Mouse (Mus musculus) embryonic facial prominence, embryonic 15.5 days (tissue): ENCODE measurements around the gene 1700037H04Rik. TPM values are rescaled to one million over a fixed set of nuclear protein-coding genes. Genes with fewer than 3 reads are reported as not detected.

Experiments
- ATAC-seq: fragments of 200-750 bp; cut with Nextera tagmentation; 2 replicates; pipeline ENCODE4 v1.8.0; 2017; ENCODE audit warnings: low read depth, moderate TSS enrichment; ENCODE audit not compliant: insufficient number of reproducible peaks, low FRiP score, low TSS enrichment
- H3K27ac ChIP-seq: fragments of 300-500 bp; sonication (generic); replicated peaks from 2 replicates; pipeline ENCODE4 v1.5.1; 2015; ENCODE audit warnings: mild to moderate bottlenecking, inconsistent platforms
- H3K27me3 ChIP-seq: fragments of 300-500 bp; sonication (generic); 2 replicates; pipeline ENCODE4 v1.6.1; 2015; ENCODE audit warnings: inconsistent platforms
- H3K36me3 ChIP-seq: fragments of 300-500 bp; sonication (generic); 2 replicates; pipeline ENCODE4 v1.6.1; 2015; ENCODE audit warnings: mild to moderate bottlenecking, inconsistent platforms
- H3K4me1 ChIP-seq: fragments of 300-500 bp; sonication (generic); 2 replicates; pipeline ENCODE4 v1.6.1; 2015; ENCODE audit warnings: inconsistent platforms
- H3K4me2 ChIP-seq: fragments of 300-500 bp; sonication (generic); replicated peaks from 2 replicates; pipeline ENCODE4 v1.6.1; 2015; ENCODE audit warnings: mild to moderate bottlenecking, inconsistent platforms
- H3K4me3 ChIP-seq: fragments of 300-500 bp; sonication (generic); replicated peaks from 2 replicates; pipeline ENCODE4 v1.5.1; 2015; ENCODE audit warnings: mild to moderate bottlenecking, inconsistent platforms
- H3K9ac ChIP-seq: fragments of 300-500 bp; sonication (generic); 2 replicates; pipeline ENCODE4 v1.6.1; 2015; ENCODE audit warnings: inconsistent platforms
- H3K9me3 ChIP-seq: fragments of 300-500 bp; sonication (generic); replicated peaks from 2 replicates; pipeline ENCODE4 v1.6.1; 2016; ENCODE audit warnings: inconsistent platforms
- WGBS: fragments of 180-500 bp; shearing (Covaris S2); methylation state at CpG from one replicate; pipeline ENCODE4 v1.1.7; 2015; 5-methylcytosine and 5-hydroxymethylcytosine counted together
- polyA plus RNA-seq: library from polyadenylated mRNA; unstranded; fragments of >200 nt; fragmentation: Nextera tagmentation; extraction: Ambion mirVana; gene quantifications from 2 replicates; pipeline ENCODE4 v1.2.1, GENCODE M21; 2015

Gene 1700037H04Rik
- polyA plus RNA-seq: 67.3 and 69.3 TPM in 2 replicates

- WGBS: under 1% methylated on average over 54 of the region's 54 CpGs
- H3K27ac ChIP-seq: peak within 1 kb of the TSS; percentile 95
- ATAC-seq: peak; percentile 97
These were observed at the start of gene 1700037H04Rik for GRCm38 (mm10) chr2:131159938-131160581. Gene 1700037H04Rik (minus strand): TSS chr2:131160081.

DNA sequence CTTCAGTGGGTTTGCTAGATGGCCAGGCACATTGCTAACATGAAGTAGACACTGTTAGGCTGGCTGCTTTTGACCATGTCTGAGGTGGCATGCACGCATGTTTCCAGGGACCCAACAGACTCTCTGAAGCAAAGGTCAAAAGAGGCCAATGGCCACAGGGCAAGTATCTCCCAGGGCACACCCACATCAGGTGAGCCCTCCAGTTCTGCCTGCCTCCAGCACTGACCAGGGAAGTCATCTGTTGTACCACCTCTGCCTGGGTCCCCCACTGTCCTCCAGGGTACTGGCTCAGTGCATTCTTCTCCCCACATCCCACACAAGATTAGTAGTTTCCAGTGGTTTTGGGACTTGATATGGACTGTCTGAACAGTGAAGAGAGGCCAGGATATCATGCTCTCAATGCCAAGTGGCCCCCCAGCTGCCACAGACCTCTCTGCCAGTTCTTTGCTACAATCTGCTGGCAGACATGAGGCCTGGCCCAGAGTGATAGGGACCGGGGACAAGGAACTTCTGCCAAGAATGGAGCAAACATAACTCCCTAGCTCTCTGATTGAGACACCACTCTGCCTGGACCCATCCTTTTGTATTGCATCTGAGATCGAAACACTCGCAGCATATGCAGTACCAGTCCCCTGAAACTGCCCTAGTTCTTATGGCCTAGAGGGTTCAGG is 49.4 kb upstream of the 1700037H04Rik start:
- no peaks in the 10 kb centered on the region for H3K27me3 ChIP-seq
- H3K9ac ChIP-seq: peak overlapping the region; percentile 78; the same call in 1 of the 2 replicates
- H3K4me1 ChIP-seq: peaks cover 25% of the 10 kb centered on the region
- H3K36me3 ChIP-seq: peaks cover 11% of the 10 kb centered on the region
- WGBS: 67% methylated on average over 4 of the region's 4 CpGs
- H3K27ac ChIP-seq: peak overlapping the region; percentile 92
- ATAC-seq: no peak
- no peaks in the 10 kb centered on the region for H3K9me3 ChIP-seq
- peak overlapping the region; percentile 64; the same call in 1 of the 2 replicates for H3K4me3 ChIP-seq
- H3K4me2 ChIP-seq: peak overlapping the region; percentile 53

More at GRCm38 (mm10) chr2:131159938-131160581, at the start of gene 1700037H04Rik:
- peaks cover 6% of the 10 kb centered on the region; the same call in 1 of the 2 replicates for H3K36me3 ChIP-seq
- no peaks in the 10 kb centered on the region for H3K27me3 ChIP-seq
- H3K9me3 ChIP-seq: no peaks in the 10 kb centered on the region
- peaks cover 20% of the 10 kb centered on the region for H3K4me1 ChIP-seq
- H3K9ac ChIP-seq: peak within 1 kb of the TSS; percentile 90
- H3K4me2 ChIP-seq: peak within 1 kb of the TSS; percentile 93
- H3K4me3 ChIP-seq: peak within 1 kb of the TSS; percentile 77

DNA sequence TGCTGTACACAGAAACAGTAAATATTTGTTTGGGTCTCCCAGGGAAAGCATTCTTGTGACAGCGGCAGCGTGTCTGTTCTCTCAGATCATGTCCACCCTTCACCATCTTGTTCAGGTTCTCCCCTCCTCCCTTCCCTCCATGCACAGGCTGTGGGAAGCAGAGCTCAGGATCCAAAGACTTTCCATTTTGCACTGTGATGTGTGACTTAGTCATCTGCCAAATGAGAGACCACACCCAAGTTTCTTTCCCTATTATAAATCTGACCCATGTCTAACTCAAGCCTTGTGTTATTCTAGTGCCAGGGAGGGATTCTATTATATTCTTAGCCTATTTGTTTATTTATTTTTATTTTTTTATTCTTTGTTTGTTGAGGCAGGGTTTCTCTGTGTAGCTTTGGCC is 48.5 kb upstream of the 1700037H04Rik start:
- peaks cover 9% of the 10 kb centered on the region for H3K36me3 ChIP-seq
- no peaks in the 10 kb centered on the region for H3K9me3 ChIP-seq
- H3K4me3 ChIP-seq: no peak overlapping the region
- H3K4me2 ChIP-seq: no peak overlapping the region
- 0 out of 2 replicates have a peak overlapping the region, but pooled peaks have one; percentile 6 for H3K27ac ChIP-seq
- no peaks in the 10 kb centered on the region for H3K27me3 ChIP-seq
- no peak overlapping the region for H3K9ac ChIP-seq
- peaks cover 29% of the 10 kb centered on the region for H3K4me1 ChIP-seq
- WGBS: 73% methylated on average over 2 of the region's 2 CpGs
- no peak for ATAC-seq

DNA sequence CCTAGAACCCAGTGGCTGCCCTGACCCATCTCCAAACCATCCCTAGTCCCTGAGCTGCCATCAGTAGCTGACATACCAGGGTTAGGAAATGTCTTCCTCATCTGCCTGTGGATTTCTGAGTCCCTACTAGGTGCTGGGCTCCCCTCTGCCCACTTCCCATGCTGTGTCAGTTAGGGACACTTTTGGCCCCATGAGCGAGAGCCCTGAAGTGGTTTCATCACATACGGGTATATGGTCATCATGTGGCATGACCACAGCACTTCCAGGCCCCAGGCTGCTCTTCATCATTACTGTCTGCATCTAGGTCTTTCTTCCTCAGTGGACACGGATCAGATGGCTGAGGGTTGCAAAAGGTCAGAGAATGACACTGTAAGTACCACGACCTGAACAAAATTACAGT is 46.9 kb upstream of the 1700037H04Rik start, which contains the start of gene Ap5s1:
TSS of gene Ap5s1 (plus strand) at position 301 of the 400 bp plus-strand sequence.
- Histone ChIP-seq H3K9me3 (no peaks in the 10 kb centered on the region), H3K27me3 (no peaks in the 10 kb centered on the region), H3K36me3 (no peaks in the 10 kb centered on the region), H3K27ac (no peak within 1 kb of the TSS), H3K4me1 (peaks cover 29% of the 10 kb centered on the region), H3K4me3 (no peak within 1 kb of the TSS), H3K4me2 (no peak within 1 kb of the TSS), H3K9ac (no peak within 1 kb of the TSS)
- ATAC-seq: no peak
- WGBS: 78% methylated on average over 4 of the region's 4 CpGs

DNA sequence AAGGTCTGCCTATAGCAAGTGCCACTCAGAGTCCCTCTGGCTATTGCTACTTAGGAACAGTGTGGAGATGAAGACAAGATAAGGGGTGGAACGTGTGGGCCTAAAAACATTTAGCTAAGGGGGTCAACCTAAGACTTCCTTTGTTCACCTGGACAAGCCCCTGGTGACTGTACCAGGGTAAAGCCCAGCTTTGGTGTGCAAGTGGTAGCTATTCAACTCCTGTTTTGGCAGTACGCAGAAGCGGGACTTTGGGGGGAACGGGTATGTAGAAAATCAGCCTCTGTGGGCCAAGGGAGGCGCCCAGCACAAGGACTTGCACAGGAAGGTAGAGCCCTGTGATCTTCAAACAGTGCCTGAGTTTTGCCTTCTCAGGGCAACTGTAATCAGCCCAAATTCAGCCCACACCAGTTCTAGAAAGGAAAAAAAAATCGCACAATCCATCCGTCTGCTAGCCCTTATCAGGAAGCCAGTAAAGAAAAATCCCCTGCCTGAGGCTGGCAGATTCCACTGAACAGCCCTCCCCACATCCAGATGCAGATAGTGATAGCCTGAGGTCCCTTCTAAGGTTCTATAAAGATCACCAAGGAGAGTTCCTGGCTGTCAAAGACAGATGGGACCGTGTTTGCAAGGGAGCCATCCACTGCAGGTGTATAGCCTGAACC is 45.8 kb upstream of the 1700037H04Rik start:
- ATAC-seq: no peak
- Histone ChIP-seq H3K27ac (peak overlapping the region; percentile 93; the same call in 1 of the 2 replicates), H3K4me1 (peaks cover 24% of the 10 kb centered on the region)

DNA sequence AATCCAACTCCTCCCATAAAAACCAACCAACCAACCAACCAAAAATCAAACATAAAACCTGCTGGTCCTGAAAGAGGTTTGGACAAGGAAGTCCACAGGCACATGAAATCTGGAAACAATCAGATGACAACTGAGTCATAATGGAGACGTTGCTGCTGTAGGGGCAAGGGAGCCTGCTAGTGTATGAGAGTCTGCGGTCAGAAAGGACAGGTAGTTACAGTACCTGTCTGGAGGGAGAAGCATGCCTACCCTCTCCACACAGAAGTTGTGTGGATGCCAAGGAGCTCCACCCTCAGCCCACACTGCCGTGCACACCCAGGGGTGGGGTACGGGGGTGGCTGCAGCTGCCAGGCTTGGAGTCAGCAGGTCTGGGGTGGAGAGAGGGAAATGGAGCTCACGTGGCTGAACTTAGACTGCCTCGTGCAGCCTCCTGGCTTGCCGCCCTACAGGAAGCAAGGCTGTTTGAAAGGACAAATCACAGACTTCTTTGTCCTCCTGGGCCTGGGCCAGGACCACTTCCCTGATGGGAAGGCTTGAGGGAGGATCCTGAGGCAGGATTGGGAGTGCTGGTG is 44.6 kb upstream of the 1700037H04Rik start:
- Histone ChIP-seq H3K36me3 (peaks cover 13% of the 10 kb centered on the region), H3K4me2 (peak overlapping the region; percentile 29; the same call in 1 of the 2 replicates), H3K27me3 (no peaks in the 10 kb centered on the region), H3K4me1 (peaks cover 21% of the 10 kb centered on the region), H3K4me3 (no peak overlapping the region), H3K9ac (no peak overlapping the region), H3K27ac (peak overlapping the region; percentile 93), H3K9me3 (no peaks in the 10 kb centered on the region)
- 15% methylated on average over 7 of the region's 7 CpGs for WGBS
- peak; percentile 94 for ATAC-seq

More for the DNA sequence above, 45.8 kb upstream of the 1700037H04Rik start:
- Histone ChIP-seq H3K9me3 (no peaks in the 10 kb centered on the region), H3K4me2 (no peak overlapping the region), H3K4me3 (no peak overlapping the region), H3K9ac (no peak overlapping the region), H3K27me3 (no peaks in the 10 kb centered on the region), H3K36me3 (0 out of 2 replicates have a peak, but pooled peaks cover 6% of the 10 kb centered on the region)
- 83% methylated on average over 8 of the region's 8 CpGs for WGBS

DNA sequence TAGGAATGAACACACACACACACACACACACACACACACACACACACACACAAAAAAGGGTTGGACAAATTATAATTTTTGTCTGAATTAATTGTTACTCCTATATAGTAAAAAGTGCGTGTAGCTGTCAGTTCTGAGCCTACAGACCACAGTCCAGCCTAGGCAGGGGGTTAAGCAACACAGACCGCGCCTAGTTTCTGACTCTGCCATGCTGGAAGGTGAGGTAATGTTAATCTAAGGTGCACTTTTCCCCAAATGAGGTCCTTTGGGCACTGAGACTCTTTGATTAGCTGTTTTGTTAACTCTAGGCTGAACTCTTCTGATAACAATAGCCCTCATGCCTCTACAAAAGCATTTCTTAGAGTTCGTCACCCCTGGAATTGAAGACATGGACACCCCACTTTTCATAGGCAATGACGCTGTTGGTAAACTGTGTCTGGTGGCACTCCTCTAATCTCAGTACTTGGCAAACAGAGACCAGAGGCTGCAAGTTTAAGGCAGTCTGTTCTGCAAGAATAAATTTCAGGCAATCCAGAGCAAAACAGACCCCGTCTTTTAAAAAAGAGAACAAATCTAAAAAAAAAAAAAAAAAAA is 44.0 kb upstream of the 1700037H04Rik start:
- ATAC-seq: no peak
- H3K36me3 ChIP-seq: peaks cover 15% of the 10 kb centered on the region
- no peak overlapping the region for H3K9ac ChIP-seq
- H3K27ac ChIP-seq: peak overlapping the region; percentile 93
- WGBS: 74% methylated on average over 6 of the region's 6 CpGs
- peaks cover 18% of the 10 kb centered on the region for H3K4me1 ChIP-seq
- H3K4me3 ChIP-seq: no peak overlapping the region
- no peak overlapping the region for H3K4me2 ChIP-seq
- no peaks in the 10 kb centered on the region for H3K9me3 ChIP-seq
- H3K27me3 ChIP-seq: no peaks in the 10 kb centered on the region

GRCm38 (mm10) chr2:131201262-131201661 is 41.4 kb upstream of the 1700037H04Rik start:
- ATAC-seq: no peak
- peaks cover 18% of the 10 kb centered on the region for H3K4me1 ChIP-seq
- peaks cover 34% of the 10 kb centered on the region for H3K36me3 ChIP-seq
- no peaks in the 10 kb centered on the region for H3K9me3 ChIP-seq
- H3K4me2 ChIP-seq: no peak overlapping the region
- H3K27ac ChIP-seq: no peak overlapping the region
- H3K27me3 ChIP-seq: no peaks in the 10 kb centered on the region
- H3K9ac ChIP-seq: no peak overlapping the region
- WGBS: 86% methylated on average over 3 of the region's 3 CpGs
- H3K4me3 ChIP-seq: no peak overlapping the region

DNA sequence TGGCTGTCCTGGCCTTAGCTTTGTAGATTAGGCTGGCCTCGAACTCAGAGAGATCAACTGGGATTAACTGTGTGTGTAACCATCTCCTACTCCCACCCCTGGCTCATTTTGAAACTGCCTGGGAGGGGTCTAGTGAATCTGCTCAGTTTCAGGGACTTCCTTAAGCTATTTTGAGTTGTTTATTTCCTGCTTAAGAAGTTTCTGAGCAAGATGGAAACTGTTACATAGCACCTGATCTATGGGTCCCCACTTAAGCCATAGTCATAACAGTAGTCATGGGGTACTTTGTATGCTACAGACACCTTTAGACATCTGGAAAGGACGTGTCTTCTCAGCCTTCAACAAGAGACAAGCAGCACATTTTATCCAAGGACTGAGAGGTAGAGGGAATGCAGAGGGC is 40.8 kb upstream of the 1700037H04Rik start:
- WGBS: 75% methylated on average over 2 of the region's 2 CpGs

DNA sequence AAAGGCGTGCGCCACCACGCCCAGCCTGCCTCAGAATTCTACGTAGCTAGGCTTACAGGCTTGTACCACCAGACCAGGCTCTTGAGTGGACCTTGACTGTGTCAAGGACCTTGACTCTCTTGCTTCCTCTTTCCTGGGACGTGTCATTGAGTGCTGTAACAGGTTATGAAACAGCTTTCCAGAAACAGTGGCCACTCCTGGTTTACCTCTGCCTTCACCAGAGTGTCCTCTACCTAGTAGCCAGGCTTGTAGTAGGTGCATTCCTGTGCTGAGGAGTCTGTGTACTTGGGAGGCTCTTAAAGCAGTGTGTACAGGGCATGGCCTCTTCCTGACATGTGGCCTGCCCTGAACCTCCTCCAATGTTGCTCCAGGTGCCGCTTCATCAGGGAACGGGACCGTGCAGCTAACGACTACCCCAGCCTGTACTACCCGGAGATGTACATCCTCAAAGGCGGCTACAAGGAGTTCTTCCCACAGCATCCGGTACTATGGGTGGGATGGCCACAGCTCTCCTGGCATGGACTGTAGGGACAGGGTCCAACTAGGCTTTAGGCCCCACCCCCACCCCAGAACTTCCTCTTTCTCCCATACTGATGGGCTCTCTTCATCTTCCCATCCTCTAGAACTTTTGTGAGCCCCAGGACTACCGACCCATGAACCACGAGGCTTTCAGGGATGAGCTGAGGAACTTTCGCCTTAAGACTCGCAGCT is 36.9 kb upstream of the 1700037H04Rik start:
- H3K27ac ChIP-seq: no peak overlapping the region
- H3K9me3 ChIP-seq: no peaks in the 10 kb centered on the region
- H3K9ac ChIP-seq: no peak overlapping the region
- no peak for ATAC-seq
- no peaks in the 10 kb centered on the region for H3K4me1 ChIP-seq
- H3K4me2 ChIP-seq: no peak overlapping the region
- no peak overlapping the region for H3K4me3 ChIP-seq
- peaks cover 71% of the 10 kb centered on the region for H3K36me3 ChIP-seq
- 89% methylated on average over 16 of the region's 16 CpGs for WGBS
- no peaks in the 10 kb centered on the region for H3K27me3 ChIP-seq

More for the DNA sequence above, 40.8 kb upstream of the 1700037H04Rik start:
- Histone ChIP-seq H3K4me1 (peaks cover 18% of the 10 kb centered on the region), H3K27ac (no peak overlapping the region), H3K4me2 (no peak overlapping the region), H3K9me3 (no peaks in the 10 kb centered on the region), H3K9ac (no peak overlapping the region), H3K36me3 (peaks cover 34% of the 10 kb centered on the region), H3K27me3 (no peaks in the 10 kb centered on the region), H3K4me3 (no peak overlapping the region)
- ATAC-seq: no peak
